Mouse (Mus musculus): ENCODE measurements at regions not wholly inside any gene's neighbourhood (a gene's known extent, or its start where the extent isn't known, plus 50 kb on each side); places are given as distances from the start of the nearest gene placed in this dataset.

DNA sequence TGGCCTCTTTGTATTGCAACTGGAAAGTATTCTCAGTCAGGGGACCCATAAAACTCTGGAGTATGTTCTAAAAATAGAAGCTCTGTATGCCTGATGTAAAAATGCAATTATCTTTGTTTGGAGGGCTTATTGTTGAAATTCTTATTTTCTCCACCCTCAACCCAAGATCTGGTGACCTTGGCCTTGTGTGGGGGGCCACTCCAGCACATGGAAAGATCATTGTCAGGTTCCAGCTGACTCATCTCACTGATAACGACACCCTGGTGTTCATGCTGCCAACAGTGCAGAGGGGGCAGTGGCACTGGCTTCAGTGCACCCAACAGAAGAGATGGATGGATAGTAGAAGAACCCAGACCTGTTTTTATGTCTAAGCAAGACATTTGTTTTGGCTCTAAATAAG lies 60.3 kb upstream of the Rtn4 start:
- TF ChIP-seq POLR2A (IDR thresholded peaks at IDR 0.05; ENCODE audit: insufficient read depth, low read length) (no peak), CTCF (IDR thresholded peaks at IDR 0.05; ENCODE audit: low read depth, low read length) (no peak), EP300 (IDR thresholded peaks at IDR 0.05; ENCODE audit: insufficient read depth, low read depth, low read length) (no peak)

Measured in ES-Bruce4 (cell line).